Mouse (Mus musculus): ENCODE measurements around the gene Ankrd55. TPM values are rescaled to one million over a fixed set of nuclear protein-coding genes. Genes with fewer than 3 reads are reported as not detected.

The Ankrd55 gene
- total and polyA plus RNA-seq, 2 experiments from 2014 or later = 5.7 to 15.6 TPM

DNA sequence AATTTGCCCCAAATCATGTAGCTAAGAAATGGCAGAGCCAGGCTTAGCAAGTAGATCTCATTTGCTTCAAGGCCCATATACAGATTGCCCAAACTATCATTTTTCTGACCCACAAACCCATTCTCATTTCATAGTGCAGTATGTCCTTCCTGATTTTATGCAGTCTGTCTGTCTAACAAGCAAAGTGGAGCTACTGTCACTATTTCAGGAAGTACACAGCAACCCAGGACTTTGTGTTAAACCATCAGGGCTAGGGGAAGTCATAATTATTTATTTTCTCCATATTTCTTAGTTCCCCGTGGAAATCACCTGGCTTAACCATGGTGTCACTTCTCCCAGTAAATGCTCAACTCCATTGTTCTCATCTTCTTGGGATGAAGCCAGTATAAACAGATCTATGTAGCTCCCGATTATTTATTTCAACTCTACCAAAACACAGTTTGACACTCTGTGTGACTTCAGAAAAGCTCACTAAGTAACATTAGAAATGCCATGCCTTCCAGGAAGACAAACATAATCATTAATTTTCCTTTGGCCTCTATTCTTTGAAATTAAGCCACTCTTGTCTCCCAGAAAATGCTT lies 98.3 kb downstream of the Ankrd55 start:
- H3K36me3 ChIP-seq (ENCODE audit: insufficient read depth) = no peaks in the 10 kb centered on the region
- H3K9me3 ChIP-seq (ENCODE audit: low read length) = no peaks in the 10 kb centered on the region
- 66% methylated on average over 2 of the region's 2 CpGs for WGBS
- no peak overlapping the region for H3K4me2 ChIP-seq (ENCODE audit: low read depth)
- no peak overlapping the region for H3K27ac ChIP-seq (ENCODE audit: low read depth, low read length)
- DNase-seq = no peak
- no peak overlapping the region for H3K4me3 ChIP-seq (ENCODE audit: low read depth, low read length)
- H3K27me3 ChIP-seq (ENCODE audit: insufficient read depth, low read length) = no peaks in the 10 kb centered on the region
- no peak for ATAC-seq
- no peaks in the 10 kb centered on the region for H3K4me1 ChIP-seq (ENCODE audit: insufficient read depth)
- H3K9ac ChIP-seq = no peak overlapping the region
- no peak for TF ChIP-seq CTCF (IDR thresholded peaks at IDR 0.05; ENCODE audit: low read depth)

DNA sequence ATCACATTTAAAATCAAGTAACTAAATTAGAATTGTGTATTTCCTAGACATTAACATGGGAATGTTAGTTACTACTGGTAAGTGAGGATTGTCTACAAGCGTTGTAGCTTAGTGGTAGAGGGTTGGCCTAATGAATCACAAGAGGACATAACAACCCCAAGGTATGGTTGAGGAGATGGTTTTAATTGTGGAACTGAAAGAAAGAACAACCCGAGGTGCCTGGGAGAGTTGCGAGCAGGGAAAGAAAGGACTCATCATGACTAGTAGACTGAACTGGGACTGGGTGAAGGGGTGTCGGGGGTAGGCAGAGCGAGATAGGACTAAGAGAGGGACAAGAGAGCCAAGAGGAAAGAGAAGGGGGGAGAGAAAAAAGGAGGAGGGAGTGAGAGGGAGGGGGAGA lies 99.0 kb downstream of the Ankrd55 start:
- no peak overlapping the region for H3K27ac ChIP-seq (ENCODE audit: low read depth, low read length)
- H3K4me3 ChIP-seq (ENCODE audit: low read depth, low read length) = no peak overlapping the region
- H3K9ac ChIP-seq = no peak overlapping the region
- H3K4me1 ChIP-seq (ENCODE audit: insufficient read depth) = no peaks in the 10 kb centered on the region
- no peak for ATAC-seq
- no peaks in the 10 kb centered on the region for H3K27me3 ChIP-seq (ENCODE audit: insufficient read depth, low read length)
- H3K36me3 ChIP-seq (ENCODE audit: insufficient read depth) = no peaks in the 10 kb centered on the region
- H3K9me3 ChIP-seq (ENCODE audit: low read length) = no peaks in the 10 kb centered on the region
- TF ChIP-seq CTCF (IDR thresholded peaks at IDR 0.05; ENCODE audit: low read depth) = no peak
- H3K4me2 ChIP-seq (ENCODE audit: low read depth) = no peak overlapping the region
- DNase-seq = no peak
- whole genome bisulfite sequencing = 91% methylated on average over 5 of the region's 5 CpGs

DNA sequence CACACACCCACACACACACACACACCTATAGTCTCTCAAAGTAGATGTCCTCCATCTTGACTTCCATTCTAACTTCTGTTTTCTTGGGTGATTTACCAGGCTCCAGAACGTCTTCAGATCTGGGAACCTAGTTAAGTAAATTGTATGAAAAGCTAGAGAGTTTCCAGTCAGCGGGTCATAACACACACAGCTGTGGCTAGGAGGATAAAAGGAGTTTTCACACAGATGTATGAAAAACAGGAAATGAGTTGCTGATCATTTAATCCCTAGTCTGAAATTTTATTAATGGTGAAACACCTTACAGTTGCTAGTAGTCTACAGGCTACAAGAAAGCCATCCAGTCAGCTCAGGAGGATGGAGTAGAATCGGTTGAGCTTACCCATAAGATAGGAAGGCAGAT lies 99.9 kb downstream of the Ankrd55 start:
- 88% methylated on average over 3 of the region's 3 CpGs for WGBS
- Histone ChIP-seq H3K4me3 (ENCODE audit: low read depth, low read length) (no peak overlapping the region), H3K4me2 (ENCODE audit: low read depth) (no peak overlapping the region), H3K4me1 (ENCODE audit: insufficient read depth) (no peaks in the 10 kb centered on the region), H3K9me3 (ENCODE audit: low read length) (no peaks in the 10 kb centered on the region), H3K27me3 (ENCODE audit: insufficient read depth, low read length) (no peaks in the 10 kb centered on the region), H3K9ac (no peak overlapping the region), H3K36me3 (ENCODE audit: insufficient read depth) (no peaks in the 10 kb centered on the region), H3K27ac (ENCODE audit: low read depth, low read length) (no peak overlapping the region)
- ATAC-seq (no peak), DNase-seq (no peak)
- no peak for TF ChIP-seq CTCF (IDR thresholded peaks at IDR 0.05; ENCODE audit: low read depth)

DNA sequence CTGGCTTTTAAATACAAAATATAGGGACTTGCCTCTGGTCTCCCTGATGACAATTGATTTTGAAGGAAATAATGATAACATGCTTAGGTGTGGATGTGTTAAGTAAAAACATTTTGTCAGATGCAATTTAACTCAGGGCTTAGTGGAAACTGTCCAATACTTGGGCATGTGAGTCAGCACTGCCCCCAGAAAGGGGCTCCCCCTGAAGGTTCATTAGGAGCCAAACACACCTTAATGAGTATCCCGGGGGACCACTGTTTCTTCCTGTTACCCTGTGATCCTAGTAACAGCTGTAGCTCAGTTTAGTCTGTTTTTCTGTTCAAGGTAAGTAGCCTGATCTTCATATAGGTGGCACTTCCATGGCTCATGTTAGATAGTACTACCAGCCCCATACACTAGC lies 102.0 kb downstream of the Ankrd55 start:
- no peak for ATAC-seq
- Histone ChIP-seq H3K4me2 (ENCODE audit: low read depth) (no peak overlapping the region), H3K9me3 (ENCODE audit: low read length) (no peaks in the 10 kb centered on the region), H3K27ac (ENCODE audit: low read depth, low read length) (no peak overlapping the region), H3K9ac (no peak overlapping the region), H3K36me3 (ENCODE audit: insufficient read depth) (no peaks in the 10 kb centered on the region), H3K4me3 (ENCODE audit: low read depth, low read length) (no peak overlapping the region), H3K27me3 (ENCODE audit: insufficient read depth, low read length) (no peaks in the 10 kb centered on the region), H3K4me1 (ENCODE audit: insufficient read depth) (no peaks in the 10 kb centered on the region)
- WGBS = 90% methylated on average over 1 of the region's 1 CpGs
- DNase-seq = no peak
- no peak for TF ChIP-seq CTCF (IDR thresholded peaks at IDR 0.05; ENCODE audit: low read depth)

DNA sequence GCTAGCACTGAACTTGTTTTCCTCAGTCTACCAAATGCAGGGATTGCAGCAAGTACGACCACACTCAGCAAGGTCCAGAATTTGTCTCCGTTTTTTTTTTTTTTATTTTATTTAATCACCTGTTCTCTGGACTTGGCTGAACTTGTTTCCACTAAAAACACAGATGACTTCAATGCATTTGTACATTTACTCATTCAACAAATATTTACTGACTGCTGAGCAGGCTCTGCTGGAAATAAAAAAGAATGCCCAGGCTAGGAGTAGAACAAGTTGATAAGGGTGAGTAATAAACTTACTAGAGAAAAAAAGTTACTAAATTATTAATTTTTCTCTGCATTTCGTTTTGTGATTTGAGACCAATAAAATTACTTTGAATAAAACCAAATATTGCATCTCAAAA lies 103.1 kb downstream of the Ankrd55 start:
- no peak overlapping the region for H3K4me3 ChIP-seq (ENCODE audit: low read depth, low read length)
- TF ChIP-seq CTCF (IDR thresholded peaks at IDR 0.05; ENCODE audit: low read depth) = no peak
- no peaks in the 10 kb centered on the region for H3K36me3 ChIP-seq (ENCODE audit: insufficient read depth)
- ATAC-seq (no peak), DNase-seq (no peak)
- H3K4me2 ChIP-seq (ENCODE audit: low read depth) = no peak overlapping the region
- no peak overlapping the region for H3K27ac ChIP-seq (ENCODE audit: low read depth, low read length)
- no peaks in the 10 kb centered on the region for H3K4me1 ChIP-seq (ENCODE audit: insufficient read depth)
- H3K27me3 ChIP-seq (ENCODE audit: insufficient read depth, low read length) = no peaks in the 10 kb centered on the region
- no peaks in the 10 kb centered on the region for H3K9me3 ChIP-seq (ENCODE audit: low read length)
- H3K9ac ChIP-seq = no peak overlapping the region
- 79% methylated on average over 3 of the region's 3 CpGs for WGBS

DNA sequence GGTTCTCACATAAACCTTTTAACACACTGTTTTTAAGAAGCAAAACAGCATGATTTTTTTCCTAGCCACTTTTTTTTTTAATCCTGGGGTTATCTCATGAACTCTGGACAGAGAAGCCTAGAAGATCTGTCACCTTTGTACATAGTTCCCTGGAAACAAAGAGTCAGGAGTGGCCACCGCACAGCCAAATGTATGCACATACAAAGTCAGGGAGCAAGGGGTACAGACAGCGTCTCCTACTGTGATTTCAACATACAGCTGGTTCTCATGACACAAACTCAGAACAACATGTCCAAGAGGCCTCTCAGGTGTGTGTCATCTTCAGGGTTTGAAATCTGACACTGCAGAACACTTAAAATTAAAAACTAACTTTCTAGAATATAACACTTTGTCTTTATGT lies 105.1 kb downstream of the Ankrd55 start:
- no peak for TF ChIP-seq CTCF (IDR thresholded peaks at IDR 0.05; ENCODE audit: low read depth)
- DNase-seq (no peak), ATAC-seq (no peak)
- H3K9ac ChIP-seq = no peak overlapping the region
- no peaks in the 10 kb centered on the region for H3K9me3 ChIP-seq (ENCODE audit: low read length)
- 94% methylated on average over 2 of the region's 2 CpGs for WGBS
- H3K27ac ChIP-seq (ENCODE audit: low read depth, low read length) = no peak overlapping the region
- no peak overlapping the region for H3K4me3 ChIP-seq (ENCODE audit: low read depth, low read length)
- no peak overlapping the region for H3K4me2 ChIP-seq (ENCODE audit: low read depth)
- no peaks in the 10 kb centered on the region for H3K36me3 ChIP-seq (ENCODE audit: insufficient read depth)
- peaks cover 4% of the 10 kb centered on the region; the same call in 1 of the 2 replicates for H3K4me1 ChIP-seq (ENCODE audit: insufficient read depth)
- no peaks in the 10 kb centered on the region for H3K27me3 ChIP-seq (ENCODE audit: insufficient read depth, low read length)

DNA sequence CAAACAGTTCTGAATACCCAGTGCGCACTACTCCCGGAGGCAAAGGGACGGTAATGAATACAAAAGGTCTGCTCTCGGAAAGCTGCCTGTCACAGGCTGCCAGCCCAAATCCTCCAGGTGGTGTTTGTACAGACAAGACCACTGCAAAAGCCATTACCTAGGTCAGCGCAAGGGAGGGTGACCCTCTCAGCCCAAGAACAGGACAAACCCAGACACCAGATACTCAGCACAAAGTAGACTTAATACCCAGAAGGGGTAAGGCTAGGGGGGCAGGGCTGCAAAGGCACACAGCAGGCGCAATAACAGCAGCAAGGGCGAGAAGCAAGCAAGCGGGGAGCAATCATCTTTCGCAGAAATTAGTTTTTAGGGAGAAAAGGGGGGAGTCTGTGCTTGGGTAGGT lies 106.0 kb downstream of the Ankrd55 start:
- ATAC-seq (no peak), DNase-seq (no peak)

More for the DNA sequence above, 106.0 kb downstream of the Ankrd55 start:
- Histone ChIP-seq H3K36me3 (ENCODE audit: insufficient read depth) (no peaks in the 10 kb centered on the region), H3K9me3 (ENCODE audit: low read length) (no peaks in the 10 kb centered on the region), H3K27me3 (ENCODE audit: insufficient read depth, low read length) (no peaks in the 10 kb centered on the region), H3K4me1 (ENCODE audit: insufficient read depth) (peaks cover 4% of the 10 kb centered on the region; the same call in 1 of the 2 replicates), H3K27ac (ENCODE audit: low read depth, low read length) (no peak overlapping the region), H3K4me3 (ENCODE audit: low read depth, low read length) (no peak overlapping the region), H3K4me2 (ENCODE audit: low read depth) (no peak overlapping the region), H3K9ac (no peak overlapping the region)
- TF ChIP-seq CTCF (IDR thresholded peaks at IDR 0.05; ENCODE audit: low read depth) = no peak
- 79% methylated on average over 9 of the region's 9 CpGs for WGBS
